Mouse (Mus musculus) small intestine, adult 2 months (tissue): Measurements from ENCODE around the gene Gm1043.

ENCODE experiments used
- CTCF ChIP-seq: fragments of 200-500 bp; IDR thresholded peaks from 2 replicates; pipeline ENCODE4 v1.5.1; 2012; ENCODE audit warnings: low read depth, mild to moderate bottlenecking, control low read depth, inconsistent platforms, low read length, moderate library complexity, mixed read lengths; ENCODE audit not compliant: insufficient replicate concordance, insufficient read length; ENCODE audit errors: extremely low read depth
- POLR2A ChIP-seq: fragments of 200-500 bp; IDR thresholded peaks from 2 replicates; pipeline ENCODE4 v1.6.1; 2012; ENCODE audit warnings: low read depth, mild to moderate bottlenecking, control low read depth, inconsistent platforms, low read length, moderate library complexity

DNA sequence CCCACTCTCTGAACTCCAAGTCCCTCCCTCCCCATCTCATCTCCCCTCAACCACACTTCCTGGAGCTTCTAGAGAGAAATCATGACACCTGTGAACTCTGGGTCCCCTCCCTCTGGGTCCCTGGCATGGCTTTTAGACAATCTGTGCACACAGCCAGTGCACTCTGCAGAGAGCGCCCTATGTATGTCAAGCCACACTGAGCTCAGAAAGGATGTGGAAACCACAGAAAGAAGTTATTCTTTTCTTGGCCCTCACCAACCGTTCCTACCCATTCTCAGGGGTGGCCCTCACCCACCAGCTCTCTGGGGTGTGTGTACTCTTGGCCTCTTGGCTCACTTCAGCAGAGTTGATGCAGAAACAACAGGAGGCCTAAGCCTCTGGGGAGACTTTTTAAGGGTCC, 40.4 kb upstream of the Gm1043 start:
- TF ChIP-seq POLR2A: no peak
- no peak for TF ChIP-seq CTCF
